Mouse (Mus musculus) heart, postnatal 0 days (tissue): ENCODE data around the gene Dand5. TPM values are rescaled to one million over a fixed set of nuclear protein-coding genes. Genes with fewer than 3 reads are reported as not detected.
A peak's percentile ranks its signal among the peaks of the same experiment; 100 is the strongest.

Source experiments
- ATAC-seq: fragments of 200-750 bp; cut with Nextera tagmentation; 2 replicates; pipeline ENCODE4 v1.8.0; 2017; ENCODE audit warnings: low read depth, moderate number of reproducible peaks, moderate library complexity; ENCODE audit not compliant: insufficient read depth
- DNase-seq: peaks from one replicate; pipeline ENCODE4 v3.0.0-alpha.2; 2016; ENCODE audit warnings: low spot score
- H3K27ac ChIP-seq: fragments of 300-500 bp; sonication (generic); 2 replicates; pipeline ENCODE4 v1.5.1; 2014; ENCODE audit warnings: low read depth, mild to moderate bottlenecking
- H3K27me3 ChIP-seq: fragments of 300-500 bp; sonication (generic); 2 replicates; pipeline ENCODE4 v1.6.1; 2014; ENCODE audit warnings: low read length, mixed read lengths; ENCODE audit not compliant: control insufficient read depth, insufficient read depth
- H3K36me3 ChIP-seq: fragments of 300-500 bp; sonication (generic); replicated peaks from 2 replicates; pipeline ENCODE4 v1.6.1; 2014; ENCODE audit warnings: low read length, mixed read lengths; ENCODE audit not compliant: control insufficient read depth, insufficient read depth
- H3K4me1 ChIP-seq: fragments of 300-500 bp; sonication (generic); 2 replicates; pipeline ENCODE4 v1.6.1; 2014; ENCODE audit warnings: antibody characterized with exemption; ENCODE audit not compliant: control insufficient read depth, insufficient read depth
- H3K4me2 ChIP-seq: fragments of 300-500 bp; sonication (generic); 2 replicates; pipeline ENCODE4 v1.6.1; 2014; ENCODE audit warnings: low read depth, mild to moderate bottlenecking, low read length, moderate library complexity
- H3K4me3 ChIP-seq: fragments of 300-500 bp; sonication (generic); 2 replicates; pipeline ENCODE4 v1.5.1; 2014; ENCODE audit warnings: low read depth, low read length
- H3K9ac ChIP-seq: fragments of 300-500 bp; sonication (generic); replicated peaks from 2 replicates; pipeline ENCODE4 v1.6.1; 2014; ENCODE audit warnings: low read depth, low read length, mixed read lengths
- H3K9me3 ChIP-seq: fragments of 300-500 bp; sonication (generic); replicated peaks from 2 replicates; pipeline ENCODE4 v1.6.1; 2016; ENCODE audit warnings: low read length; ENCODE audit not compliant: control insufficient read depth
- CTCF ChIP-seq: IDR thresholded peaks from 2 replicates; pipeline ENCODE4 v1.5.1; 2016; ENCODE audit warnings: antibody characterized with exemption, control low read depth, low read depth
- EP300 ChIP-seq: IDR thresholded peaks from 2 replicates; pipeline ENCODE4 v1.6.1; 2016; ENCODE audit warnings: antibody characterized with exemption, low read depth
- WGBS: fragments of 180-500 bp; shearing (Covaris S2); extraction: QIAGEN DNeasy Blood & Tissue Kit; methylation state at CpG from one replicate; pipeline ENCODE4 v1.1.7; 2014; 5-methylcytosine and 5-hydroxymethylcytosine counted together
- polyA plus RNA-seq: library from polyadenylated mRNA; unstranded; fragments of >200 nt; fragmentation: Nextera tagmentation; extraction: Ambion mirVana; gene quantifications from 2 replicates; pipeline ENCODE4 v1.2.1, GENCODE M21; 2015
- total RNA-seq: library from RNA; depleted of rRNA; stranded (reverse); fragments of >200 nt; gene quantifications from 2 replicates; pipeline ENCODE4 v1.2.3, GENCODE M21; 2014; ENCODE audit warnings: low replicate concordance

Gene Dand5
- total and polyA plus RNA-seq, 2 experiments from 2014 or later: 6.2 to 15.4 TPM

- Histone ChIP-seq H3K4me3 (peak within 1 kb of the TSS; percentile 93), H3K9ac (peak within 1 kb of the TSS; percentile 80), H3K27me3 (no peaks in the 10 kb centered on the region), H3K4me1 (peaks cover 15% of the 10 kb centered on the region; the same call in 1 of the 2 replicates), H3K27ac (peak within 1 kb of the TSS; percentile 86), H3K4me2 (peak within 1 kb of the TSS; percentile 78), H3K36me3 (peaks cover 77% of the 10 kb centered on the region), H3K9me3 (no peaks in the 10 kb centered on the region)
- peak; percentile 96 for ATAC-seq
- under 1% methylated on average over 54 of the region's 55 CpGs for WGBS
- TF ChIP-seq CTCF (no peak), EP300 (0 out of 2 replicates have a peak, but pooled peaks have one; percentile 12)
- DNase-seq: peak; percentile 96
These were observed 17.8 kb upstream of the Dand5 start, which contains the start of gene Rad23a for GRCm38 (mm10) chr8:84840248-84840999. Gene Rad23a (minus strand): TSS chr8:84840665.

DNA sequence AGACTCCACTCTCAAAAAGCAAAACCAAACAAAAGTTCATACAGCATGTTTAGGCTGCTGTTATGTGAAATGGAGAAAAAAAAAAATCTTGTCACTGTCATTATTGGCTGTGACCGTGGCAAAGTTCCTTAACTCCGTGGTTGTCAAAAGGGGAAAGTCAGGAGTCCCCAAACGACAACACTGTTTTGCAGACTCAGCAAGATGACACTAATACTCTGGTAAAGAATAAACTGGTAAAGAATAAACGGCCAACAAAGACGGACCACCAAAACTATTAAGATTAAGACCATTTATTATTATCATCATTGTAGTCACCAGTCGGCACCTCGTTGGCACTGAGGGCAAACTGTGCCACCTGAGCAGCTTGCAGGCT is 17.2 kb upstream of the Dand5 start:
- Histone ChIP-seq H3K27ac (peak overlapping the region; percentile 86), H3K9ac (peak overlapping the region; percentile 80), H3K36me3 (peaks cover 76% of the 10 kb centered on the region), H3K4me2 (peak overlapping the region; percentile 78), H3K4me1 (peaks cover 9% of the 10 kb centered on the region; the same call in 1 of the 2 replicates), H3K9me3 (no peaks in the 10 kb centered on the region), H3K4me3 (peak overlapping the region; percentile 93), H3K27me3 (no peaks in the 10 kb centered on the region)
- WGBS: 5% methylated on average over 7 of the region's 7 CpGs
- ATAC-seq (no peak), DNase-seq (no peak)
- no peak for TF ChIP-seq CTCF
- TF ChIP-seq EP300: 0 out of 2 replicates have a peak, but pooled peaks have one; percentile 11

DNA sequence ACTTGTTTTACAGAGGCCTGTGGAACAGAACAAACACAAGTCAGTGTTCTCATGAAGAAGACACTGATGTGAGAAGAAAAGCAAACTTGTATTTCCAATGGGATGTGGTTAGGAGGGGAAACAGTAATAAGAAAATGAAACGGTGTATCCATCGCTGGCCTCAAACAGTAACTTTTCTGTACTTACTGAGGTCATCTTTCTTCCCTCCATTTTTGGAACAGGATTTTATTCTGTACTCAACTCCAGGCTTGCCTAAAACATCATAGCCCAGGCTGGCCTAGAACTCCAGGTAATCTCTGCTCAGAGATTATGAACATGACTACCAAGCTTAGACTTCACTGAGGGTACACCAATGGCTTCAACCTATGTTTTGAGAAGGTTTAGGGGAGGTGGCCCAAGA is 16.8 kb upstream of the Dand5 start:
- H3K9ac ChIP-seq: peak overlapping the region; percentile 80; the same call in 1 of the 2 replicates
- no peak for DNase-seq
- H3K4me3 ChIP-seq: peak overlapping the region; percentile 93
- peak overlapping the region; percentile 78 for H3K4me2 ChIP-seq
- H3K27ac ChIP-seq: peak overlapping the region; percentile 86; the same call in 1 of the 2 replicates
- TF ChIP-seq EP300: no peak
- no peak for TF ChIP-seq CTCF
- H3K9me3 ChIP-seq: no peaks in the 10 kb centered on the region
- H3K27me3 ChIP-seq: no peaks in the 10 kb centered on the region
- peaks cover 76% of the 10 kb centered on the region for H3K36me3 ChIP-seq
- H3K4me1 ChIP-seq: peaks cover 8% of the 10 kb centered on the region; the same call in 1 of the 2 replicates
- 92% methylated on average over 2 of the region's 2 CpGs for WGBS
- no peak for ATAC-seq

DNA sequence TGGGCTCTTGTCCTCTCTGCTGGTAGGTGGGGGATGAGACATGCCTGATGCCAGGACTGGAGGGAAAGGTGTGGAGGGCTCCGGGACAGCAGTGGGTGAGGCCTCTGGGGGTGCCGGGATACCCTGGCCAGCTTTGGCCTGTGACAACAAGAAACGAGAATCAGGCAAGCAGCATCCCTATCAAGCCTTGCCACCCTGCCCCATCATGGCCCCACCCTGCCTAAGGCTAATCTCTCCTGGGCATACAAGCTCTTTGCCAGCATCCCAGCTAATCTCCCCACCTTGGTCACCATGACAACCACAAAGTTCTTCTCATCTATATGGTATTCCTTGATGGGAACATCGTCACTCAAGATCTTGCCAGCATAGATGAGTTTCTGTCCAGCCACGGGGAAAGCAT is 15.9 kb upstream of the Dand5 start:
- Histone ChIP-seq H3K4me1 (peaks cover 8% of the 10 kb centered on the region; the same call in 1 of the 2 replicates), H3K9ac (no peak overlapping the region), H3K4me3 (no peak overlapping the region), H3K36me3 (peaks cover 76% of the 10 kb centered on the region), H3K27me3 (no peaks in the 10 kb centered on the region), H3K9me3 (no peaks in the 10 kb centered on the region), H3K4me2 (no peak overlapping the region), H3K27ac (no peak overlapping the region)
- DNase-seq: no peak
- TF ChIP-seq EP300 (no peak), CTCF (no peak)
- ATAC-seq: no peak
- WGBS: 81% methylated on average over 5 of the region's 5 CpGs

DNA sequence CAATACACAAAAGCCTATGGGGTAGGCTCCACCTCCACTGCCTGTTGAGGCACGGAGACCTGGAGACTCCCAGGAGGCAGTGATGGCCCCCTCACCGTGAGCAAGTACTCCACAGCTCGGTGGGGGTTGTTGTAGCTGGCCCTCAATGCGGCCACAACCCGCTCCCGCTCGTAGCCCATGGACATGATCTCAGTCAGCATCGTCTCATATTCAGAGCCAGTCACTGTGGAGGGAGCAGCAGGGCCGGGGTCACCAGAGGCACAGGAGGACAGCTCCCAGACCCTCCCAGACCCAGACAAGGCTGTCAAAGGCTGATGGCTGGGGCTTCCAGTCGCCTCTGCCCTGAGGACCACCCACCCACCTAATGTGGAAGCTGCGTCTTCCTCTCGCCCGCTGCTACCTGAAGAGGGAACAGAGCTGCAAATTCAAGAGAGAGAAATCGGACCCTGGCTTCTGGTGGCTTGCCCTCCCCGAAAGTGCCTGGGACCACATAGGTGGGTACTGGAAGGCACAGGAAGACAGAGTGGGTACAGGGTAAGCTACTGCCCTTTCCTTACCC is 15.4 kb upstream of the Dand5 start:
- no peak overlapping the region for H3K27ac ChIP-seq
- no peaks in the 10 kb centered on the region for H3K27me3 ChIP-seq
- no peak overlapping the region for H3K4me2 ChIP-seq
- DNase-seq: no peak
- no peaks in the 10 kb centered on the region for H3K9me3 ChIP-seq
- peaks cover 71% of the 10 kb centered on the region for H3K36me3 ChIP-seq
- H3K4me1 ChIP-seq: peaks cover 10% of the 10 kb centered on the region
- WGBS: 88% methylated on average over 15 of the region's 15 CpGs
- no peak overlapping the region for H3K4me3 ChIP-seq
- no peak for ATAC-seq
- no peak for TF ChIP-seq EP300
- TF ChIP-seq CTCF: no peak
- H3K9ac ChIP-seq: no peak overlapping the region
